Mouse (Mus musculus) gonadal fat pad, adult 2 months (tissue): Measurements from ENCODE around the gene Tmem132c. TPM values are rescaled to one million over a fixed set of nuclear protein-coding genes. Genes with fewer than 3 reads are reported as not detected.

Experiments used
- DNase-seq: peaks from one replicate; pipeline ENCODE4 v3.0.0-alpha.2; 2012; ENCODE audit warnings: low read depth
- polyA plus RNA-seq: library from polyadenylated mRNA; depleted of rRNA; stranded (reverse); fragments of >200 nt; gene quantifications from 2 replicates; pipeline ENCODE4 v1.2.3, GENCODE M21; 2012

Gene Tmem132c
- polyA plus RNA-seq, 1 experiment, result 2.2 TPM

- DNase-seq, result no peak
Measured at GRCm38 (mm10) chr5:127286886-127287285, 45.3 kb downstream of the Tmem132c start.

GRCm38 (mm10) chr5:127289659-127290058 lies 48.1 kb downstream of the Tmem132c start:
- no peak for DNase-seq

- DNase-seq, result no peak
Measured at GRCm38 (mm10) chr5:127290461-127291250, 49.0 kb downstream of the Tmem132c start.

- DNase-seq, result no peak
Measured at GRCm38 (mm10) chr5:127291581-127291980, 50.0 kb downstream of the Tmem132c start.

- no peak for DNase-seq
Measured at GRCm38 (mm10) chr5:127293698-127294097, 52.1 kb downstream of the Tmem132c start.

GRCm38 (mm10) chr5:127297461-127297860 lies 55.9 kb downstream of the Tmem132c start:
- no peak for DNase-seq

GRCm38 (mm10) chr5:127298060-127298459 lies 56.5 kb downstream of the Tmem132c start:
- no peak for DNase-seq

GRCm38 (mm10) chr5:127299010-127299409 lies 57.4 kb downstream of the Tmem132c start:
- no peak for DNase-seq

GRCm38 (mm10) chr5:127300597-127301254 lies 59.1 kb downstream of the Tmem132c start:
- DNase-seq, result no peak

- DNase-seq, result no peak
Measured at GRCm38 (mm10) chr5:127305312-127305711, 63.7 kb downstream of the Tmem132c start.

- DNase-seq, result no peak
Measured at GRCm38 (mm10) chr5:127305719-127306118, 64.1 kb downstream of the Tmem132c start.

GRCm38 (mm10) chr5:127306726-127307125 lies 65.1 kb downstream of the Tmem132c start:
- DNase-seq, result no peak

GRCm38 (mm10) chr5:127310318-127311004 lies 68.9 kb downstream of the Tmem132c start:
- DNase-seq, result no peak

- no peak for DNase-seq
Measured at GRCm38 (mm10) chr5:127311005-127311331, 69.4 kb downstream of the Tmem132c start.

- no peak for DNase-seq
Measured at GRCm38 (mm10) chr5:127313634-127314033, 72.0 kb downstream of the Tmem132c start.

- DNase-seq, result no peak
Measured at GRCm38 (mm10) chr5:127319096-127319779, 77.6 kb downstream of the Tmem132c start.

GRCm38 (mm10) chr5:127324645-127325044 lies 83.0 kb downstream of the Tmem132c start:
- no peak for DNase-seq

- no peak for DNase-seq
Measured at GRCm38 (mm10) chr5:127336048-127336907, 94.7 kb downstream of the Tmem132c start.

GRCm38 (mm10) chr5:127336908-127337265 lies 95.3 kb downstream of the Tmem132c start:
- no peak for DNase-seq

GRCm38 (mm10) chr5:127339016-127339435 lies 97.4 kb downstream of the Tmem132c start:
- no peak for DNase-seq

GRCm38 (mm10) chr5:127341158-127341557 lies 99.5 kb downstream of the Tmem132c start:
- DNase-seq, result no peak
